Comparison of ENCODE assay signal across 11 mouse cellular contexts in genomic region chr2:29320229-29320751, GRCm38 (mm10). TPM values are rescaled to one million over a fixed set of nuclear protein-coding genes. Genes with fewer than 3 reads are reported as not detected.
A peak's percentile ranks its signal among the peaks of the same experiment; 100 is the strongest.
DNase-seq lines count a peak whose midpoint lies in the region; ATAC-seq and TF ChIP-seq lines count a peak whose summit lies in the region.
"Had no signal": no experiment of that assay in that cellular context is flagged by ENCODE, and none has a peak within 500 bp of the region (broad histone marks: within the 10 kb centered on the region; RNA-seq: fewer than 3 reads in every experiment).

No protein-coding gene starts in this region.

- H3K27me3 ChIP-seq in hindbrain, postnatal 0 days (ENCODE audit: insufficient read depth, low read length): no peaks in the 10 kb centered on the region
- no peaks in the 10 kb centered on the region for H3K27me3 ChIP-seq in hindbrain, embryonic 11.5 days (ENCODE audit: control insufficient read depth, insufficient read depth, low read length)
- no peaks in the 10 kb centered on the region for H3K27me3 ChIP-seq in heart, embryonic 10.5 days (ENCODE audit: insufficient read depth, poor library complexity, severe bottlenecking)

- 41% methylated on average over 11 of the region's 11 CpGs for WGBS in hindbrain, postnatal 0 days
- WGBS in hindbrain, embryonic 11.5 days: 79% methylated on average over 11 of the region's 11 CpGs
- WGBS in heart, embryonic 10.5 days: 65% methylated on average over 11 of the region's 11 CpGs

- H3K4me3 ChIP-seq in hindbrain, postnatal 0 days (ENCODE audit: low read length): no peak overlapping the region
- H3K4me3 ChIP-seq in hindbrain, embryonic 11.5 days (ENCODE audit: low read depth, low read length): no peak overlapping the region
- no peak overlapping the region for H3K4me3 ChIP-seq in heart, embryonic 10.5 days

- H3K27ac ChIP-seq in hindbrain, postnatal 0 days: no peak overlapping the region
- no peak overlapping the region for H3K27ac ChIP-seq in hindbrain, embryonic 11.5 days (ENCODE audit: low read depth, low read length)
- no peak overlapping the region for H3K27ac ChIP-seq in heart, embryonic 10.5 days

- H3K9ac ChIP-seq in hindbrain, postnatal 0 days (replicated peaks; ENCODE audit: low read length): no peak overlapping the region
- H3K9ac ChIP-seq in hindbrain, embryonic 11.5 days (ENCODE audit: low read depth, low read length): no peak overlapping the region

- no peaks in the 10 kb centered on the region for H3K4me1 ChIP-seq in hindbrain, postnatal 0 days (ENCODE audit: insufficient read depth, low read length)
- no peaks in the 10 kb centered on the region for H3K4me1 ChIP-seq in hindbrain, embryonic 11.5 days (replicated peaks; ENCODE audit: control insufficient read depth, insufficient read depth, low read length)
- no peaks in the 10 kb centered on the region for H3K4me1 ChIP-seq in heart, embryonic 10.5 days

- ATAC-seq in hindbrain, postnatal 0 days: no peak
- ATAC-seq in hindbrain, embryonic 11.5 days (ENCODE audit: low FRiP score): no peak
- peak; percentile 72 for ATAC-seq in frontal cortex, adult (ENCODE audit: low TSS enrichment)

- no peak for TF ChIP-seq CTCF in hindbrain, postnatal 0 days (IDR thresholded peaks at IDR 0.05; ENCODE audit: low read depth)

- DNase-seq in hindbrain, postnatal 0 days (ENCODE audit: low spot score): peak; percentile 37
- no peak for DNase-seq in hindbrain, embryonic 11.5 days (ENCODE audit: low spot score)
- DNase-seq in left cerebral cortex, adult 18-20 months (ENCODE audit: low spot score in 2 of 2): peak; percentile 50 to 57
- DNase-seq in right cerebral cortex, postnatal 14 days: peak; percentile 71
- no peak for DNase-seq in thymus, postnatal 36 days
- DNase-seq in heart, embryonic 10.5 days (ENCODE audit: low spot score): no peak
- no peak for DNase-seq in ovary, postnatal 36 days (ENCODE audit: low spot score)
- DNase-seq: kidney, postnatal 25 days; spleen, adult 18-20 months; thymus, postnatal 25 days had no signal

- no peaks in the 10 kb centered on the region for H3K9me3 ChIP-seq in hindbrain, postnatal 0 days (ENCODE audit: low read length)
- H3K9me3 ChIP-seq in hindbrain, embryonic 11.5 days (ENCODE audit: control insufficient read depth, low read length): no peaks in the 10 kb centered on the region
- H3K9me3 ChIP-seq in heart, embryonic 10.5 days: no peaks in the 10 kb centered on the region

- H3K4me2 ChIP-seq in hindbrain, postnatal 0 days (ENCODE audit: low read depth, low read length): 0 out of 2 replicates have a peak overlapping the region, but pooled peaks have one; percentile 13
- no peak overlapping the region for H3K4me2 ChIP-seq in hindbrain, embryonic 11.5 days (replicated peaks; ENCODE audit: low read depth, low read length)

- H3K36me3 ChIP-seq in hindbrain, postnatal 0 days (ENCODE audit: insufficient read depth, low read length): no peaks in the 10 kb centered on the region
- H3K36me3 ChIP-seq in hindbrain, embryonic 11.5 days (ENCODE audit: control insufficient read depth, insufficient read depth, low read length): no peaks in the 10 kb centered on the region
- H3K36me3 ChIP-seq in heart, embryonic 10.5 days: no peaks in the 10 kb centered on the region

RNA-seq across cellular contexts. Expression of gene Med27, which starts 26.3 kb away (rescaled TPM):
- 67.9 and 70.3 TPM in 2 replicates for total RNA-seq in hindbrain, postnatal 0 days (2014; rRNA removed)
- polyA plus RNA-seq in hindbrain, postnatal 0 days (2015; fragmentation: Nextera tagmentation; extraction: Ambion mirVana): 58.8 and 60.7 TPM in 2 replicates
- 69.8 and 74.6 TPM in 2 replicates for polyA plus RNA-seq in hindbrain, embryonic 11.5 days (2014; fragmentation: Nextera tagmentation; extraction: Ambion mirVana)
- total RNA-seq in left cerebral cortex, adult 18-20 months (2021): 10 to 100 TPM; 35.8 to 39.6 TPM
- 40.0 and 53.8 TPM in 2 replicates for polyA plus RNA-seq in heart, embryonic 10.5 days (2016; fragmentation: Nextera tagmentation; extraction: Ambion mirVana)

Comparison
In these comparisons a context has a peak if more than half of its experiments do, and no peak if none do; other contexts are left out.
1. DNase-seq: peak in hindbrain, postnatal 0 days (single experiment), left cerebral cortex, adult 18-20 months (2 of 2) and right cerebral cortex, postnatal 14 days (single experiment); none in hindbrain, embryonic 11.5 days (single experiment), thymus, postnatal 36 days (0 of 2), heart, embryonic 10.5 days (single experiment) and ovary, postnatal 36 days (single experiment).